Mouse (Mus musculus) thymus, postnatal 0 days (tissue): ENCODE measurements around the gene 1700020L24Rik. TPM values are rescaled to one million over a fixed set of nuclear protein-coding genes. Genes with fewer than 3 reads are reported as not detected.

Experiments
- DNase-seq: peaks from one replicate; pipeline ENCODE4 v3.0.0-alpha.2; 2015; ENCODE audit warnings: low spot score
- polyA plus RNA-seq: library from polyadenylated mRNA; unstranded; fragments of >200 nt; fragmentation: Nextera tagmentation; extraction: Ambion mirVana; gene quantifications from 2 replicates; pipeline ENCODE4 v1.2.1, GENCODE M21; 2015

1700020L24Rik gene
- polyA plus RNA-seq, 1 experiment from 2014 or later: 2.2 TPM

GRCm38 (mm10) chr11:83440081-83441064 is 2.9 kb downstream of the 1700020L24Rik start:
- DNase-seq: peak; percentile 95

GRCm38 (mm10) chr11:83441235-83441634 is 3.8 kb downstream of the 1700020L24Rik start:
- no peak for DNase-seq

- peak; percentile 62 for DNase-seq
These were observed 5.3 kb downstream of the 1700020L24Rik start for GRCm38 (mm10) chr11:83442596-83443267.

GRCm38 (mm10) chr11:83443824-83444223 is 6.3 kb downstream of the 1700020L24Rik start:
- DNase-seq: no peak

GRCm38 (mm10) chr11:83445001-83445400 is 7.5 kb downstream of the 1700020L24Rik start:
- DNase-seq: peak; percentile 42

- no peak for DNase-seq
These were observed 10.1 kb downstream of the 1700020L24Rik start for GRCm38 (mm10) chr11:83447612-83448011.

- no peak for DNase-seq
These were observed 10.8 kb downstream of the 1700020L24Rik start for GRCm38 (mm10) chr11:83448021-83448926.

GRCm38 (mm10) chr11:83448927-83449236 is 11.4 kb downstream of the 1700020L24Rik start:
- DNase-seq: no peak

- no peak for DNase-seq
These were observed 11.8 kb downstream of the 1700020L24Rik start for GRCm38 (mm10) chr11:83449298-83449697.

- DNase-seq: no peak
These were observed 13.1 kb downstream of the 1700020L24Rik start for GRCm38 (mm10) chr11:83450550-83450949.

- no peak for DNase-seq
These were observed 13.8 kb downstream of the 1700020L24Rik start for GRCm38 (mm10) chr11:83451281-83451680.

GRCm38 (mm10) chr11:83454548-83454947 is 17.1 kb downstream of the 1700020L24Rik start:
- no peak for DNase-seq

- no peak for DNase-seq
These were observed 18.1 kb downstream of the 1700020L24Rik start for GRCm38 (mm10) chr11:83455608-83456007.

- no peak for DNase-seq
These were observed 19.8 kb downstream of the 1700020L24Rik start for GRCm38 (mm10) chr11:83457257-83457656.

- no peak for DNase-seq
These were observed 20.6 kb downstream of the 1700020L24Rik start for GRCm38 (mm10) chr11:83457912-83458601.

- DNase-seq: no peak
These were observed 24.1 kb downstream of the 1700020L24Rik start for GRCm38 (mm10) chr11:83461462-83462027.

- DNase-seq: no peak
These were observed 25.3 kb downstream of the 1700020L24Rik start, which contains the start of gene Mmp28 for GRCm38 (mm10) chr11:83462711-83463244. Gene Mmp28 (minus strand): TSS chr11:83463071.

- DNase-seq: no peak
These were observed 28.5 kb downstream of the 1700020L24Rik start for GRCm38 (mm10) chr11:83465976-83466375.

- DNase-seq: no peak
These were observed 29.7 kb downstream of the 1700020L24Rik start for GRCm38 (mm10) chr11:83467120-83467652.

GRCm38 (mm10) chr11:83468765-83469164 is 31.3 kb downstream of the 1700020L24Rik start:
- DNase-seq: no peak
